Mouse (Mus musculus): ENCODE measurements around the gene Papss2.

GRCm38 (mm10) chr19:32548202-32548601, 47.4 kb upstream of the Papss2 start:
- no peak for TF ChIP-seq CTCF (IDR thresholded peaks at IDR 0.05; ENCODE audit: low read depth)
- no peak for TF ChIP-seq EP300 (IDR thresholded peaks at IDR 0.05; ENCODE audit: low read depth)

Data from liver, embryonic 14.5 days (tissue).